Mouse (Mus musculus) liver, postnatal 0 days (tissue): ENCODE results near the gene Bdh2. TPM values are rescaled to one million over a fixed set of nuclear protein-coding genes. Genes with fewer than 3 reads are reported as not detected.

Experiments used
- ATAC-seq: fragments of 200-750 bp; cut with Nextera tagmentation; 2 replicates; pipeline ENCODE4 v1.8.0; 2017; ENCODE audit warnings: mild to moderate bottlenecking, moderate library complexity
- DNase-seq: peaks from one replicate; pipeline ENCODE4 v3.0.0-alpha.2; 2016
- H3K27ac ChIP-seq: fragments of 300-500 bp; sonication (generic); 2 replicates; pipeline ENCODE4 v1.5.1; 2014; ENCODE audit warnings: antibody characterized with exemption, moderate library complexity, mild to moderate bottlenecking, low read depth
- H3K27me3 ChIP-seq: fragments of 300-500 bp; sonication (generic); 2 replicates; pipeline ENCODE4 v1.6.1; 2014; ENCODE audit warnings: low read length, control low read depth, mixed read lengths; ENCODE audit not compliant: insufficient read depth
- H3K36me3 ChIP-seq: fragments of 300-500 bp; sonication (generic); replicated peaks from 2 replicates; pipeline ENCODE4 v1.6.1; 2014; ENCODE audit warnings: mild to moderate bottlenecking, control low read depth, low read length, moderate library complexity, mixed read lengths; ENCODE audit not compliant: insufficient read depth
- H3K4me1 ChIP-seq: fragments of 300-500 bp; sonication (generic); 2 replicates; pipeline ENCODE4 v1.6.1; 2014; ENCODE audit warnings: antibody characterized with exemption, mild to moderate bottlenecking, control low read depth; ENCODE audit not compliant: insufficient read depth
- H3K4me2 ChIP-seq: fragments of 300-500 bp; sonication (generic); 2 replicates; pipeline ENCODE4 v1.6.1; 2014; ENCODE audit warnings: low read depth, mild to moderate bottlenecking, low read length, moderate library complexity, mixed read lengths
- H3K4me3 ChIP-seq: fragments of 300-500 bp; sonication (generic); 2 replicates; pipeline ENCODE4 v1.5.1; 2014; ENCODE audit warnings: low read depth, low read length
- H3K9ac ChIP-seq: fragments of 300-500 bp; sonication (generic); replicated peaks from 2 replicates; pipeline ENCODE4 v1.6.1; 2014; ENCODE audit warnings: mild to moderate bottlenecking, moderate library complexity
- H3K9me3 ChIP-seq: fragments of 300-500 bp; sonication (generic); 2 replicates; pipeline ENCODE4 v1.6.1; 2016; ENCODE audit warnings: mild to moderate bottlenecking, control low read depth, low read length, mixed read lengths
- CTCF ChIP-seq: sonication (generic); IDR thresholded peaks from 2 replicates; pipeline ENCODE4 v1.5.1; 2016; ENCODE audit warnings: antibody characterized with exemption, low read depth
- EP300 ChIP-seq: IDR thresholded peaks from 2 replicates; pipeline ENCODE4 v1.6.1; 2016; ENCODE audit warnings: antibody characterized with exemption, low read depth, mild to moderate bottlenecking
- WGBS: fragments of 180-500 bp; shearing (Covaris S2); extraction: QIAGEN DNeasy Blood & Tissue Kit; methylation state at CpG from one replicate; pipeline ENCODE4 v1.1.7; 2014; ENCODE audit not compliant: insufficient replicate concordance; 5-methylcytosine and 5-hydroxymethylcytosine counted together
- polyA plus RNA-seq: library from polyadenylated mRNA; unstranded; fragments of >200 nt; fragmentation: Nextera tagmentation; extraction: Ambion mirVana; gene quantifications from 2 replicates; pipeline ENCODE4 v1.2.1, GENCODE M21; 2015

Gene Bdh2
- polyA plus RNA-seq, 1 experiment from 2014 or later = 0.67 TPM

DNA sequence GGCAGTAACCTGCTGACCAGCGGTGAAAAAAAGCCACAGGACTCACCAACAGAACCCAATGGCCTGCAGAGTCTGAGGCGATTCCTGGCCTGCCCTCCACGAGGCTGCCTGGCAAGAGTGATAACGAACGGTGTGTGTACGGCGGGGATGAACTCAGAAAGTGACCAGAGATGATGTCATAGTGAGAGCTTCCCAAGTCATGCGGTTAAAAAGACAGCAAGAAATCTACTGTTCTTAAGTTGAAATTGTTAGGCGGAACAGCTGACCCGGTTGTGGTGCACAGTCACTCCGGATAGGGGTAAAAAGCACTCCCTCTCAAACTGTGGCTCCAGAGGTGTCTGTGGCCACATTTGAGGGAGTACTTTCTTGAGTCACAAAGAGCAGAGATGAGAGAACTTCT is 37.3 kb downstream of the Bdh2 start:
- H3K27me3 ChIP-seq = no peaks in the 10 kb centered on the region
- no peak overlapping the region for H3K27ac ChIP-seq
- H3K36me3 ChIP-seq = no peaks in the 10 kb centered on the region
- H3K9me3 ChIP-seq = no peaks in the 10 kb centered on the region
- no peak overlapping the region for H3K4me3 ChIP-seq
- ATAC-seq (no peak), DNase-seq (no peak)
- no peak overlapping the region for H3K9ac ChIP-seq
- 74% methylated on average over 11 of the region's 11 CpGs for WGBS
- H3K4me2 ChIP-seq = no peak overlapping the region
- TF ChIP-seq EP300 (no peak), CTCF (no peak)
- H3K4me1 ChIP-seq = no peaks in the 10 kb centered on the region

DNA sequence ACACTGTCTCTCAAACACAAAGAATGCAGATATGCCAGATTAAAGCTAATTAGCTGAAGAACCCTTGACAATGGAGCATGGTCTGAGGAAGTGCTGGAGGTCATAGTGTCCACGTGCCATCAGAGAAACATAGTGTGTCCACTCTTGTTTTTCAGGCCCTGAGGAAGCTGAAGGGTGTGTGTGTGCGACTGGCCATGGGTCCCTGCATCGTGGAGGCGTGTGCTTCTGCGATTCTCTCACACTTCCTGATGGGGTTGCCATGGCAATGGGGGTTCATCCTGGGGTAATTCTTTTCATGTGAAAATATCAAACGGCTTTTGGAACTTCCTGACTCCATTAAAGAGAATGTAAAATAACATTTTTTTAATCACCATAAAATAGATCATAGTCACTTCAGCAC is 43.3 kb downstream of the Bdh2 start:
- Histone ChIP-seq H3K27me3 (no peaks in the 10 kb centered on the region), H3K9ac (no peak overlapping the region), H3K27ac (no peak overlapping the region), H3K36me3 (no peaks in the 10 kb centered on the region), H3K4me3 (no peak overlapping the region), H3K9me3 (no peaks in the 10 kb centered on the region), H3K4me2 (no peak overlapping the region), H3K4me1 (no peaks in the 10 kb centered on the region)
- DNase-seq (no peak), ATAC-seq (no peak)
- 67% methylated on average over 6 of the region's 6 CpGs for WGBS
- TF ChIP-seq EP300 (no peak), CTCF (no peak)

DNA sequence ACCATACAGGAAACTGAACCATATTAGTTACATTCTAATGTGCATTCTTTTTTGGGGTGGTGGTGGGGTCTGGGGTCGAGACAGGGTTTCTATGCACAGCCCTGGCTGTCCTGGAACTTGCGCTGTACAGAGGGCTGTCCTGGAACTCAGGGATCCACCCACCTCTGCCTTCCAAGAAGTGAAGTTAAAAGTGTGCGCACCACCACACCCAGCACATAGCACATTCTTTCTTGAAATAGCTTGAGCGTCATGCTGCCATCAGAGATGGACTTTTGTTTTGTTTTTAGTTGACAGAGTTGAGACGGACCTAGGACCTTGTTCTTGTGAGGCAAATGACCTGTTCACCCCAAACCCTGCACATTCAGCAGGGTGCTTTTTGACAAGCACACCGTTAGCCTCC is 46.2 kb downstream of the Bdh2 start:
- H3K4me1 ChIP-seq = no peaks in the 10 kb centered on the region
- DNase-seq (no peak), ATAC-seq (no peak)
- H3K27ac ChIP-seq = no peak overlapping the region
- WGBS = 67% methylated on average over 6 of the region's 6 CpGs
- no peak overlapping the region for H3K4me3 ChIP-seq
- no peak overlapping the region for H3K4me2 ChIP-seq
- H3K9ac ChIP-seq = no peak overlapping the region
- H3K36me3 ChIP-seq = no peaks in the 10 kb centered on the region
- TF ChIP-seq EP300 = no peak
- H3K9me3 ChIP-seq = no peaks in the 10 kb centered on the region
- H3K27me3 ChIP-seq = no peaks in the 10 kb centered on the region

DNA sequence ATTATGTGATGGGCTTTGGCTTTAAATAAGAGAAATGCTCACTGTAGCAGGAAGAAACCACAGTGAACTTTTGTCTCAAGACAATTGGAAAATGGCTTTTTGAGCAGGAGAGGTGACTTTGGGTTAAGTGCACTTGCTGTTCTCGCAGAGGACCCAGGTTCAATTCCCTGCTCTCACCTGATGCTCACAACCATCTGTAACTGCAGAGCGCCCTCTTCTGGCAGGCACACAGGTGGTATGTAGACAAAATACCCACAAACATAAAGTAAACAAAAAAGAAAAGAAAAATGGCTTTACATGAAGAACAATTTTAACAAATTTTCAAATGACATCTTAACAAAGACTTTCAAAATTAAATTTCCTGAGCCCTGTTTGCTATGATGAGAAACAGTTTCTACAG is 46.6 kb downstream of the Bdh2 start:
- Histone ChIP-seq H3K9ac (no peak overlapping the region), H3K36me3 (no peaks in the 10 kb centered on the region), H3K9me3 (no peaks in the 10 kb centered on the region), H3K27me3 (no peaks in the 10 kb centered on the region), H3K27ac (no peak overlapping the region), H3K4me3 (no peak overlapping the region), H3K4me2 (no peak overlapping the region), H3K4me1 (no peaks in the 10 kb centered on the region)
- 49% methylated on average over 2 of the region's 2 CpGs for WGBS
- ATAC-seq (no peak), DNase-seq (no peak)
- TF ChIP-seq EP300 (no peak), CTCF (peak; percentile 47)

DNA sequence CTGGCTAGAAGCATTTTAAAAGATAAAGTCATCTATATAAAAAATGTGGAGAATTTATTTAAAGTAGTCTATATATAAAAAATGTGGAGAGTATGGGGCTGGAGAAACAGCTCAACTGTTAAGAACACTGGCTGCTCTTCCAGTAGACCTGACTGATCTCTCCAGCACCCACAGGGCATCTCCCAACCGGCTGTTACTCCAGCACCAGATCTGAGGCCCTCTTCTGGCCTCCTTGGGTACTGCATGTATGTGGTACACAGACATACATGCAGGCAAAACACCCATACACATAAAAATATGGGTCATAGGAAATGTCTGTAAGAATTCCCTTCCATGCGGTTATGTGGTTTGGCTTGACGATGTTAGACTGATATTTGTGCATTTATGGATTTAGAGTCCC is 47.5 kb downstream of the Bdh2 start:
- DNase-seq (peak; percentile 76), ATAC-seq (no peak)
- Histone ChIP-seq H3K4me1 (no peaks in the 10 kb centered on the region), H3K9ac (no peak overlapping the region), H3K27me3 (no peaks in the 10 kb centered on the region), H3K27ac (no peak overlapping the region), H3K4me2 (no peak overlapping the region), H3K4me3 (no peak overlapping the region), H3K9me3 (no peaks in the 10 kb centered on the region), H3K36me3 (no peaks in the 10 kb centered on the region)
- TF ChIP-seq EP300 (no peak), CTCF (peak; percentile 75)
- 35% methylated on average over 3 of the region's 3 CpGs for WGBS

DNA sequence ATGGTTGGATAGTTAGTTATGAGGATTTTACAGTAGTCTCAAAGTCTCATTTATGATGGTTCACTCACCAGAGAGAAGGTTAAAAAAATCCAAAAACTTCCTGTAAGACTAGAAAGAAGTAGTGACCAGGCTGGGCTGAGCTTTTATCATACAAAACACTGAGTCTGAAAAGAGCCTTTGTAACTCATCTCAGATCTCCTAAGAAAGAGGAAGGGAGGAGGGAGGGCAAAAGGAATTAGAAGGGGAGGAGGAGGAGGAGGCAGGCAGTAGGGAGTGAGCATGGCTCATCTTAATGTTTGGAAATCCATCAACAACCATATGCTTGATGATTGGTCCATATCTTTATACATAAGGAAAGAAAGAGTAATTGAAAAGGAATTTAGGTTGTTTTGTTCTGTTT is 51.7 kb downstream of the Bdh2 start:
- no peak for ATAC-seq
- TF ChIP-seq EP300 (no peak), CTCF (no peak)
- no peak overlapping the region for H3K27ac ChIP-seq
- H3K9me3 ChIP-seq = no peaks in the 10 kb centered on the region
- no peak overlapping the region for H3K9ac ChIP-seq
- H3K36me3 ChIP-seq = no peaks in the 10 kb centered on the region
- DNase-seq = no peak
- no peak overlapping the region for H3K4me2 ChIP-seq
- no peaks in the 10 kb centered on the region for H3K4me1 ChIP-seq
- H3K27me3 ChIP-seq = no peaks in the 10 kb centered on the region
- no peak overlapping the region for H3K4me3 ChIP-seq

DNA sequence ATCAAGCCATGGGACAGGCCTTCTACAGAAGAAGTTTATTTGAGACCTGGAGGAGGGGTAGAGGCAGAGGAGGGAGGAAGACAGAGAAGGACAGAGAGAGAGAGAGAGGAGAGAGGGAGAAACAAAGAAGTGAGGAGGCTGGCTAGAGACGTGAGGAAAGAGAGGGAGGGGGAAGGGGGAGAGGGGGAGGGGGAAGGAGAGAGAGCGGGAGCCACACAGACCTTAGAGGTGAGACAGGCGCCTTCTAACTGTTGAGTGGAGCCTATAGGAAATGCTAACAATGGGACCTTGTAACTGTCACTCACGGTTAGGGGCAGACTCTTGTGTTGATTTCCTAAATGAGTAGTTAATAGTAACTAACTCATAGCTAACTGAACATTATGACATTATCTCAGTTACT is 52.7 kb downstream of the Bdh2 start:
- TF ChIP-seq CTCF (no peak), EP300 (no peak)
- ATAC-seq (no peak), DNase-seq (no peak)
- Histone ChIP-seq H3K36me3 (no peaks in the 10 kb centered on the region), H3K27ac (no peak overlapping the region), H3K4me2 (no peak overlapping the region), H3K27me3 (no peaks in the 10 kb centered on the region), H3K4me3 (no peak overlapping the region), H3K9me3 (no peaks in the 10 kb centered on the region), H3K4me1 (no peaks in the 10 kb centered on the region), H3K9ac (no peak overlapping the region)
- WGBS = 51% methylated on average over 4 of the region's 4 CpGs
